Mouse (Mus musculus): ENCODE measurements around the gene Grip1.

Gene Grip1

DNA sequence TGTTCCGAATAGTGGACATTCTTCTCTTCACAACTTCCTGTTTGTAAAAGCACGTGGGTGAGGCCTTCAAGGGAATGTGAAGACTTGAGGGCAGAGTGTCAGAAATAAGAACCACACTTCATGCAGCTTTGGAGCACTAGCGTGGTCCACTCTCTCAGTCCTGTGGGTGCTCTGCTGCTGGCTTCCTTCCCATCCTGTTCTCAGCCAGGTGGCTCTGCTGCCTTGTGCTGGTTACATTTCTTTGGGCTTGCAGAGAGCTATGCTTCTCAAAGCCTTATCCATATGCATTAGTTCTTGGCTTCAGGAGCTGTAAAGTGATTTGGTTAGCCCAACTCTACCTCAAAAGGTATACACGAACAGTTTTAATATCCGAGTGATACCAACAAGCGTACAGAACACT is 497.8 kb downstream of the Grip1 start:
- no peak for DNase-seq (ENCODE audit: low spot score in 2 of 2)

DNA sequence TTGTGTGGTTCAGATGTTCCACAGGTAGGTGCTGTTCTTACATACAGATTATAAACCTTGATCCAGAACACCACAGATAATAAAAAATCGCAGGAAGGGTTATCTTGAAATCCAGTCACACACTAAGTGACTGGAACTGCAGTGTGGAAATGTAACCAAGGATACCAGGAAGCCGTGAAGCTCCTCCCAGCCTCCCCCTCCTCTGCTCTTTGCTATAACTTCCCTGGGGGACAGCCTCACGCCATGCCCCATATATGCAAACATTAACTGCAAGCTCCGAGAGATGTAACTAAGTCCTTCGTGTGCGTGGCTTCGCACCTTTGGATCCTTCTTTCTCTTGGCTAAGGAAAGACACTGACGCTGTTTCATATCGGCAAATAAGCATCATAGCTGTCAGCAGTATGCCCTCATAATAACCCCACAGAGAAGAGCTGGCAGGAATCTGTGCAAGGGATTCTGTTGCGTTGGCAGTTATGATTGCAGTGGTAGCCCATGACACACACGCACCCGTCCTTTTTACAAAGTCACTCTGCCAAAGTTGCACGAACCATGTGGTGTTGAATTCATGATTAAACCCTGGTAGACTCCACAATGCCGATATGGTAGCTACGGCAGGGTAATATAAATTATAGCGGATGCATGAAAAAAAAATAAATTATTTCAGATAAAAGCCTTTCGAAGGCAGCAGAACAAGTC is 503.8 kb downstream of the Grip1 start:
- DNase-seq (ENCODE audit: low spot score in 2 of 2) = no peak

- DNase-seq (ENCODE audit: low spot score in 2 of 2) = no peak
Measured at GRCm38 (mm10) chr10:119960915-119961314, 507.3 kb downstream of the Grip1 start.

- no peak for DNase-seq (ENCODE audit: low spot score in 2 of 2)
Measured at GRCm38 (mm10) chr10:119966321-119966720, 512.7 kb downstream of the Grip1 start.

DNA sequence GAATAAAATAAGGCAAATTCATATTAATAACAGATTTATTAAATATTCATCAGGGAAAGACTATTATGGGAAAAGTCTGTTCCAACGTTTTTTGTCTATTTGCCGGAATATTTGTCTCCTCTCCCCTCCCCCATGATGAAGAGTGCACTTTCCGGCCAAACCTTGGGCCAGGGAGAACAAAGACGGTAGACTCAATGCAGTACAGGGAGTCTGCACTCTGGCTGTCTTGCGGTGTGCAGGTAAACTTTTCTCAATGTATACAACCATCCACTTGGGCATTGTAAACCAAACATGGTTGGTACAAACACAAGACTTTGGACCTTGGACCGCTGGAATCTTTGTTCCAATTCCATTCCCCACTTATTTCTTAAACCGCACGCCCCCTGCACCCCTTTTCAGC is 525.8 kb downstream of the Grip1 start:
- DNase-seq (ENCODE audit: low spot score in 2 of 2) = no peak

DNA sequence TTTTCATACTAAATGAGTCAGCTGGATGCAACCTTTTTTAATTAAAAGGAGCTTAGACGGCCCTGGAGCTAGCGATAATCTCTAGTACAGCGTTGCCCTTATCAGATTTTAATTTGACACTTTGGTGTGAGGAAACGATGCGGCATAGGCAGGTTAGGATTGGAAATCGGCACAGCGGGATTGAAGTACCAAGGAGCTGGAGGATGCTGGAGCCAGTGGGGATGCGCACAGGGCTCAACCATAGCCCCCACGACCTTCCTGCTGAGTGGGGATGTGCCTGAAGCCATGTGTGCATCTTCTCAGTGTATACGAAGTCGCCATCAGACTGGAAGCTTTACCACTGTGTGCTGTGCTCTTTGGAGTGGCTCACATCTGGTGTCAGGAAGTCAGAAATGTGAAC is 526.4 kb downstream of the Grip1 start:
- no peak for DNase-seq (ENCODE audit: low spot score in 2 of 2)

GRCm38 (mm10) chr10:119984299-119984698 is 530.7 kb downstream of the Grip1 start:
- no peak for DNase-seq (ENCODE audit: low spot score in 2 of 2)

DNA sequence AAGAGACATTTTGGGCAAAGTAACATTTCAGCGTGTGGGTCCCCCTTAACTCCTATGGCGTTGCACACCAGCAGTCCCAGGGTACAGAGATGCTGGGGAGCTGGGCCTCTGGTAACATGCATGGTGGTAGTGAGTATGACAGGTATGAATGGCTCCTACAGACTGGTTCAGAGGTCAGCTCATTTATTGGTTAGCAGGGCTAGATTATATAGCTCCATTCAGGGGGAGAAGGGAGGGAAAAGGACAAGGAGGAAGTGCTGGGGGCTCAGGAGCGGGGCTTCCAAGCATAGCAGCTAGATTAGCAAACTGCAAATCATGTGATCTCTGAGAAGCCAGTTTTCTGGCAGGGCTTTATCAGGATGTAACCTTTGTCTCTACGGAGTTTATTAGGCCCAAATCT is 544.8 kb downstream of the Grip1 start:
- no peak for DNase-seq (ENCODE audit: low spot score in 2 of 2)

DNA sequence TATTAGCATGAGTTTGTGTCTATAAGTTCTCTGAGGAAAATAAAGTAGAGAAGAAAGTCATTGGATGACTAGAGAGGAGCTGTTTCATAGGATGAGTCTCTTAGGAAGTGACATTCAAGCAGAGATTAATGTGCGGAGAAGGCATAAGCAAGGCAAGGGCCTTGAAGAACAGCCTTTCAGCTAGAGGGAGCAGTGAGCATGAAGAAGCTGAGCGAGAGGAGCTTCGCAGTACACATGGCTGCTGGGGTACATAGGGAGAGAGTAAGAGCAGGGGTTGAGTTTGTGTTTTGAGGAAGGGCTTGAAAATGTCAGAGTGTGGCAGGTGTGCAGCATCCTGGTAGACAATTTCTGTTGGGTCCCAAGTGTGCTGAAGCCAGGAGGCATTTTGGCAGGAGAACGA is 548.5 kb downstream of the Grip1 start:
- DNase-seq (ENCODE audit: low spot score in 2 of 2) = no peak

DNA sequence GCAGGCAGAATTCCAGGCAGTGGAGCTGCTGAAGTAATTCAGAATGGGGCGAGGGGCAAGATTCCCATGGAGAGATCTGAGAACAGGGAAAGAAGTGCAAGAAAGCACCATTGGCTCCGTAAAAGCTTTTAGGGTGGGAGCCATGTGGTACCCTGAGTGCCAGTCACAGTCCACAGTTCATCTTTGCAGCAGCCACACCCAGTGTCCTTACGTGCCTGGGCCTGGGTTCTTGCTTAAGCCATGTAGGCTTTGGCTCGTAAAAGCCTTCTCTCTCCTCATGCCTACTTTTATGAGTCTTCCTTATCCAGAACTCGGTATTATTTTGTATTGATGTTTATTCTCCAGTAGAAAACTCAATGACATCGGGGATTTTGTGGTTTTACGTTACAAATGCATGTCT is 550.5 kb downstream of the Grip1 start:
- no peak for DNase-seq (ENCODE audit: low spot score in 2 of 2)

GRCm38 (mm10) chr10:120005581-120005980 is 552.0 kb downstream of the Grip1 start:
- DNase-seq (ENCODE audit: low spot score in 2 of 2) = no peak

- DNase-seq (ENCODE audit: low spot score in 2 of 2) = peak in 1 of 2 experiments; percentile 15
Measured at GRCm38 (mm10) chr10:120012331-120012730, 558.7 kb downstream of the Grip1 start.

DNA sequence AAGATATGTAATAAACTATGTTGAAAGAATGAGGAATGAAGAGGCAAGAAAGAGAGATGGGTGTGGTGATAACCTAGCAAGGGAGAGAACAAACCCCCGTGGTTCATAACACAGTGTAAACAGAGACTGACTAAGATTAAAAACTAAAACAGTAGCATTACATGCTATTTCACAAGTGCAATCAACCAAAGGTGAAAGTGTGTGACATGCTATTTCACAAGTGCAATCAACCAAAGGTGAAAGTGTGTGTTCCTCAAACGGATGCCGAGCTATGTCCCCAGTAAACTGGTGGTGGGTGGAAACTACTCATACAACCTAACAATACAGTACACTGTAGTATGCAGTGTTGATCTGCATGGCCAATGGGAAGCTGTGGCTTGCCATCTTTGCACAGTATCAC is 561.5 kb downstream of the Grip1 start:
- DNase-seq (ENCODE audit: low spot score in 2 of 2) = no peak

DNA sequence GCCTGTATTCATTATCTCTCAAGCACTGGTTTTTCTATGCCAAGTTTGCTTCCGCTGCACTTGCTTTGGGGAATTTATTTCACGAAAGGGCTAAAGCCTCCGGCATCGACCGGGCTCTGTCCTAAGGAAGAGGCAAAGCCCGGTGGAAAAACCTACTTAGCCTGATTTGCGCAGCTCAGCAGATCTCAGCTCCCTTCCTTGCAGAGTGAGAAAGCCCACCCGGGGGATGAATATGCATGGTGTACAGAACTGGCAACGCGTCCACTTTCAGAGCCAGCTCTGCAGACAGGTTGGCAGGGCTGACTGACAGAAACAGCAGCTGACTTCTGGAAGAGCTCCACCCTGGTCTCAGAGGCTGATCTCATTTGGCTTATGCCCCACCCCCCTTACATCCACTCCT is 572.8 kb downstream of the Grip1 start:
- DNase-seq (ENCODE audit: low spot score in 2 of 2) = no peak

GRCm38 (mm10) chr10:120030901-120031300 is 577.3 kb downstream of the Grip1 start:
- no peak for DNase-seq (ENCODE audit: low spot score in 2 of 2)

GRCm38 (mm10) chr10:120031316-120031715 is 577.7 kb downstream of the Grip1 start:
- DNase-seq (ENCODE audit: low spot score in 2 of 2) = no peak

DNA sequence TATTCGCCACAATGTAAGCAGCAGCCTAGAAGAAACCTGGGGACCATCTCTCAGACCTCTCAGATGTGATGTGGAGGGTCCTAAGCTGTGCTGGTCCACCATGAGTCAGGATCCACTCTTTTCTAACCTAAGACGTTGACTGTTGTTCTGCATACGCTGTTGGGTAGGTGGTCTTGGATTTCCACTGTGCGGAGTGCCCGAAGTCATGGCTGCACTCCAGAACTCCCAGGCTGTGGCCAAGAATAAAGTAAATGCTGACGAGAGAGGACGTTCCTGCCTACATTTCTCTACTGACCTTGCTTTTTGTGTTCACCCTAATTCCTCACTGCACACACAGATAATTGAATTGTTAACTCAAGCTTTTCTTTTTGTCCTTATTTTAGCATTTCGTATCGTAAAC is 580.2 kb downstream of the Grip1 start:
- no peak for DNase-seq (ENCODE audit: low spot score in 2 of 2)

DNA sequence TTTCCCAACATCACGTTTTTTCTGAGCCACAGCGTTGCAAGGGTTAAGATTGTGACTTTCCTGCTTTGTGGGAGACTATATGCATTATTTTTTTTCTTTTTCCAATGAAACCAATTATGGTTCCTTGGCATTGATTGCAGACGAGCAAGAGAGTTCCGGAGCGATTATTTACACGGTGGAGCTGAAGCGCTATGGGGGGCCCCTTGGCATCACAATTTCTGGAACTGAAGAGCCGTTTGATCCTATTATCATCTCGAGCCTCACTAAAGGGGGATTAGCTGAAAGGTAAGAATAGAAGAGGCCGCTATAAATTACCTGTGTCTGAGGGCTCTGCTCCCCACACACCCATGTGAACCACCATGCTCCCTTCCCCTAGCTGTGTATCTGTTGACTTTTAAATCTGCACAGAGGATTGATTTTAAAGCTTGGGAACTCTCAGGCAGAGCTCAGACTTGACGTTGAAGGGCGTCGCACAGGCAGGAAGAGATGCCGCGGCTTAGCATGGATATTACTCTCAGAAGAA is 581.6 kb downstream of the Grip1 start:
- no peak for DNase-seq (ENCODE audit: low spot score in 2 of 2)

GRCm38 (mm10) chr10:120035824-120036223 is 582.2 kb downstream of the Grip1 start:
- no peak for DNase-seq (ENCODE audit: low spot score in 2 of 2)

- peak; percentile 27 to 34 for DNase-seq (ENCODE audit: low spot score in 2 of 2)
Measured at GRCm38 (mm10) chr10:120038194-120038593, 584.6 kb downstream of the Grip1 start.

- DNase-seq (ENCODE audit: low spot score in 2 of 2) = no peak
Measured at GRCm38 (mm10) chr10:120044237-120044636, 590.6 kb downstream of the Grip1 start.

- no peak for DNase-seq (ENCODE audit: low spot score in 2 of 2)
Measured at GRCm38 (mm10) chr10:120044714-120045234, 591.1 kb downstream of the Grip1 start.

DNA sequence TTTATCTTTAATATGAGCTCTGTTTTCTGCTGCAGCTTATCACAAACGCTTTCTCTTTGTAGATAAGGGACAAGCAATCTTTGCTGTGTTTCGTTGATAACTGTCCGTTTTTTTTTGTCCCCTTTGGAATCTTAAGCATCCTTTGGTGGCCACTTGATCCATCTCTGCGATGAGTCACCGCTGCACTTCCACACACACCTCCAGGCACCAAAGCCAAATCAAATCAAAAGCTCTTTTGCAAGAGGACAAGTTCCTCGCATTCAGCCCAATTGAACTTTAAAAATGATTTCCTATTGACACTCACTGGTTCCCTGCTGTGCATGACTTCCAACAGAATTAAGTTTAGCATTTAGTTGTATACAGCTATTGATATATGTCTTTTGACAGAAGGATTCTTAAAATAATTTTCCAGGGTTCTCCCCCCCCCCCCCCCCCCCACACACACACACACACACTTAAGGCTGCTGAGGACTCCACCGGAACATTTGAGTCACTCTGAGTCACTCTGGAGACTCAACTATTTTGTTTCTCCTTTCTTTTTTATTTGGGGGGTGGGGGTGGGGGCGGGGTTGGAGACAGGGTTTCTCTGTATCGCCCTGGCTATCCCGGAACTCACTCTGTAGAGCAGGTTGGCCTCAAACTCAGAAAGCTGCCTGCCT is 607.1 kb downstream of the Grip1 start:
- DNase-seq (ENCODE audit: low spot score in 2 of 2) = no peak

All from frontal cortex, postnatal 10 days (tissue).